Mouse (Mus musculus) skeletal muscle tissue, adult 2 months (tissue): Measurements from ENCODE around the gene Nexmif.
"Not testable (repeated sequence)": the region's sequence is repeated elsewhere in the genome, so short reads cannot be mapped to it uniquely, and the experiment has no call there.

ENCODE experiments used
- DNase-seq: peaks from one replicate; pipeline ENCODE4 v3.0.0-alpha.2; 2012; ENCODE audit warnings: low read depth, low spot score

Nexmif gene

GRCm38 (mm10) chrX:104200736-104201591 is at the start of gene Nexmif:
Nexmif (minus strand) TSS chrX:104201185.
- DNase-seq: no peak

DNA sequence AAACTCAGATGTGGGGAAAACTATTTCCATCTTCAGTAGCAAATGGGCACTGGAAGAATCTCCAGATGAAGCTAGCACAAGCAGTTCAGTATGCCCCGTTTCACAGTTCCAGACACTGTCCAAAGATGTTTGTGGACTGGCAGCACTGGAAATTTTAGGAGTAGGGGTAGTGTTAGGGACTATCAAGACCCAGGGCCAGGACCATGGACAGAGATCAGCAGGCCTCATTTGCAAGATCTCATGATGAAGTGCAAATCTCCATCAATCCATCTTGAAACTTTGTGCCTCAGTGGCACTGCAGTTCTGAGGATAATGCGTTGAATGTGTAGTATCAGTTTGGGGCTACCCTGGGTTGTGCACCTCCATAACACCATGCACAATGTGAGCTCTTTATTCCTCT is 7.7 kb upstream of the Nexmif start:
- no peak for DNase-seq

DNA sequence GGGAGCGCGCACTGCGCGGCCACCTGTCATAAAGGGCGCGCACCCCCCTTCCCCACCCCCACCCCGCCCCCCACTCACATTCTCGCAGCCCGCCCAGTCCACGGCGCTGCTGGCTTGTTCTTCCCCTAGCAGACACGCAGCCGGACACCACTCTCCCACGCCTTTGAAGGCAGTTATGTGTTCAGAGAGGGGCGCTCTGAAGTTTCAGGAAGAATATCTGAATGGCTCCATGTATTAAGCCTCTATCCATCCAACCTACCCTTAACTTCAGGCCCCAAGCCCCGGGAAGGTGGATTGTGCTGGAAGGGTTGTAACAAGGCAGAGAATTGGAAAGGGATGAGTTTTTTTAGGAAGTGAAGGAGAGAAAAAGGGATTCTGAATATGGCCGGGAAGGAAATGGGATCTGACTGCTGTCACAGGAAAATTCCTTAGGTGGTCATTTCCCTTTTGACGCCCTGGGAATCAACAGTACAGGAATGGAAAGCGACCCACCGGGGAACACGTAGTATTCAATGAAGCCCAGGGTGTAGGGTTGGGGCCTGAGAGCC is 681 bp upstream of the Nexmif start:
- DNase-seq: no peak

DNA sequence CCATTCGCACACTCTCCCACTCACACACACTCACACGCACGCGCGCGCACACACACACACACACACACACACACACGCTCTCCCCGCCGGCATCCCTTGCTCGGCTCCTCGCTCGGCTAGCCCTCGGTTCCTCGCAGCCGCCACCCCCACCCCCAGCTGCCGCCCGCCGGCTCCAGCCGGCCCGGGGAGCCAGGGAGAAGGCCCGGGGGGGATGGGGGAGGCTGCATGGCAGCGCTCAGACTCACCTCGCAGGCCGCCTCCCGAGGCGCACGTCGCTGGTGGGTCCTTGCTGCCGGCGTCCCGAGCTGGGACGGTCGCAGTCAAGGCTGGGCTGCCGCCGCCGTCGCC is 623 bp downstream of the Nexmif start:
- no peak for DNase-seq

DNA sequence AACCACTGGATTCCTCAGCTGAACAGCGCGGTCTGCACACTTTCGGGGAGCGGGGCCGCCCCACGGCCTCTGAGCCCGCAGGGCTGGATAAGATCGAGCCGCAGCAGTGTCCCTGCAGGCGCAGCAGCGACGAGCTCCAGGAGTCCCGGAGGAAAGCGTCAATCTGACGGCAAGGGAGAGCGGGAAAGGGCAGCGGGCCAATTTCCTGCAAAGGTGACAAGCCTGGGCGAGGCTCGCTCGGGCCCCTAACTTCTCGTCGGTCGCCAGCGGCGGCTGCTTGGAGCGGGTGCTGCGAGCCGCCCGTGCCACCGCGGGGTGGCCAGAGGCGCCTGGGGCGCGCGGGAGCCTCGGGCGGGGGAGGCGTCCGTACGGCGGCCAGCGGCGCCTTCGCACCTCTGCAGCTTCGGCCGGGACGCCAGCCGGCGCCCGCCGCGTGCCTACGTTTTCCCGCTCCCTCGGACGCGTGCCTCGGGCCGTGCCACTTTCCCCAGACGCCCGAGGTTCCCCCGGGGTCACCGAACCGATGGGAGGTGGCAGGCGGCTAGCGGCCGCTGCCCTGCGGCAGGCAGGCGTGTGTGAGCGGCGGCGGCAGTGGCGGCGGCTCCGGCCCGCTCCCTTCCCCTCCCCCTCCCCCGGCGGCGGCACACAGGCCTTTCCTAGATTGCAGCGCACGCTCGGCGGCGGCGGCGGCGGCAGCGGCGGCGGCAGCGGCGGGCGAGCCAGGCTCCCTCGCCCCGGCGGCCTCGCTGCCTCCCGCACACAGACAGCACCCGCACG is 1.2 kb downstream of the Nexmif start:
- no peak for DNase-seq

GRCm38 (mm10) chrX:104199070-104199469 is 1.9 kb downstream of the Nexmif start:
- DNase-seq: no peak

DNA sequence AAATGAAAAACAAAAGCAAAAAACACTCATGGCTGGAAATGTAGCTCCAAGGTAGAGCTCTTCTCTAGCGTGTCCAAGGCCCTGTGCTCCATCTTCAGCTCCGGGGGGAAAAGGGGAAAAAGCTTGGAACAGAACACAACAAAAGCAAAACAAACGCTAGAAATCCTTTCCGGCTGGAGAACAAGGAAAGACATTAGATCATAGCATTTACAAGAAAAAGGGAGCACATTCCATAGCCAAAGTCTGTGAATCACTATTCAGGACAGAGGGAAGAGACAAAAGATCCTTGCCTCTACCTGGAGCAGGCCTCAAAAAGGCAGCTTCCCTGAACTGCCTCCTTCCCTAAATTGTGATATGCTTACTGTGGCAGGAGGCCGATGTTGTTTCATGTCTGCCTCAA is 4.4 kb downstream of the Nexmif start:
- no peak for DNase-seq

GRCm38 (mm10) chrX:104179257-104179656 is 21.7 kb downstream of the Nexmif start:
- no peak for DNase-seq

DNA sequence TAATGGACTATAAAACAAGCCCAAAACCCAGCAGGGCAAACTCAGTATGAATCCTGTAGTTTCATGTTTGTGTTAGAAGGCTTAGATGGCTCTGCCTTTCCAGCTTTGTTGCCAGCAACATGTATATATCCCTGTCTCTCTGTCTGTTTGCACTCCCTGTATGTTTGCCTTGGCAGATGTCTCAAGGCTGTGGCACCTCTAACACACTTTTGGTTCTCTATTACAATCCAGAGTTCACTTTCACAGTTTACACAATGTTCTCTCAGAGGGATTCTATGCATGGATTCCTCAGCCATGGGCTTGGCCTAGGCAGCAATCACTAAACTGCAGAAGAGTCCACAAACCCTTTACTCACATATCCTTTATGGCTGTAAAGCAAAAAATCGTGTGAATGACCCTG is 50.9 kb downstream of the Nexmif start:
- no peak for DNase-seq

- DNase-seq: not testable (repeated sequence)
Observed at GRCm38 (mm10) chrX:104115266-104115665, 85.7 kb downstream of the Nexmif start.

DNA sequence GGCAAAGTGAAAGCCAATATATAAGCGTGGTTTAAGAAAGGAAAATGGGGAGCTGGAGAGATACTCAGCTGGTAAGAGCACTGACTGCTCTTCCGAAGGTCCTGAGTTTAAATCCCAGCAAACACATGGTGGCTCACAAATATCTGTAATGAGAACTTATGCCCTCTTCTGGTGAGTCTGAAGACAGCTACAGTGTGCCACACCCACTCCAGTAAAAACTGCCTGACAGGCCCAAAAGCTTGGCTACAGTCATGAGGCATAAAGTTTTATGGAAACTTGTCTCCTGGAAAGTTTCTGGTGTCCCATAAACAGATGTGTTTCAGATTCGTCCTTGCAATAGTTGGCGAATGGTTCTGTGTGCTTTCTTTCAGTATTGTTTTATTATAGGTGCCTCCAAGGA is 86.4 kb downstream of the Nexmif start:
- DNase-seq: no peak

DNA sequence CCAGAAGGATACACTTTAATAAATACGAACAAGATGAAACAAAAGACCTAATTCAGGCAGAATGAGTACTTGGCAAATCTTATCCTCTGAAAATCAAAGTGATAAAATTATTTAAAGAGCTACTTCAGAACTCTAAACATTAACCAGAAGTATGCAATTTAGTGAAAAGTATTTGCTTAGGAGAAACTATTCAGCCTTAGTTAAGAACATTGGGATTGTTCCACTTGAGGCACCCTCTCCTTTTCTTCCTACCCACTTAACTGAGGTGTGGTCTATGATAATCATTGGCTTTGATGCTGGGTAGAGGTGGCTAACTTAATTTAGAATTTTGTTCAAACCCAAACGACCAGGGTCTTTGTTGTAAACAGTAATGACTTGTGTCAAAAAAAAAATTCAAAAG is 146.1 kb downstream of the Nexmif start:
- no peak for DNase-seq

DNA sequence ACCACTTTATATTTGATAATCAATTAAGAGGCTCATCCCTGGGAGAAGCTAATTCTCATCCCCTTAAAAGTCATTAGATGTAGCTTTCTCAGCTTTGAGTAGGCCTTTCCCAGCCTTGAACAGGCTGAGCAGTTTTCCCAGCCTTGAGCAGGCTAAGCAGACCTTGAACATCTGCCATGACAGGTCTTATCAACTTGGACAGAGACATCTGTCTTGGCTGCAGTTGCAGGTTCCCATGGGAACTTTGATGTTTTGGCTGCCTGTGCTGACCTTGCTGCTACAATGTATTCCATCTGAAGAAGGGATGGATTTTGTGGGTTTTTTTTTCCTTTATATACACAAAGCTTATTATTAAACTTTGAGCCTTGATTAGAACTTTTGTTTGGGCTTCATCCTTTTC is 160.7 kb downstream of the Nexmif start:
- no peak for DNase-seq

GRCm38 (mm10) chrX:104033843-104034242 is 167.1 kb downstream of the Nexmif start:
- DNase-seq: no peak

GRCm38 (mm10) chrX:104032756-104033155 is 168.2 kb downstream of the Nexmif start:
- no peak for DNase-seq
